ENCODE assay signal across 21 mouse cellular contexts in the genomic region with DNA sequence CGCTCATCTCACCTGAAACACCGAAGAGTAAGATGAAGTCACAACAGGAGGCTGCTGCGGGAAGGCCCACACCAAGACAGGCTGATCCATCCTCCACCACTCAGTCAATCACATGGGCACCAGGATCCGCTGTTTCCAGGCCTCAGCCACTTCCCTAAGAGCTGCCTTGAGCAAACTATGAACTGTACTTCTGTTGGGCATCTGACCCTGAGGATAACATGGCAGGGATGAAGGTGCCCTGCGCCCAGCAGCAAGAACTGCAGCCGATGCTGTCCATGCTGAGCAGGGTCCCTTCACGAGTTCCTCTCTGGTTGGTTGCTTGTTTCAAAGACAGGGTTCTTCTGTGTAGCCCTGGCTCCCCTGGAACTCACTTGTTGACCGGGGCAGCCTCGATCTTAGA. TPM values are rescaled to one million over a fixed set of nuclear protein-coding genes. Genes with fewer than 3 reads are reported as not detected.
A peak's percentile ranks its signal among the peaks of the same experiment; 100 is the strongest.
DNase-seq lines count a peak whose midpoint lies in the region; ATAC-seq lines count a peak whose summit lies in the region.
"Had no signal": no experiment of that assay in that cellular context is flagged by ENCODE, and none has a peak within 500 bp of the region (broad histone marks: within the 10 kb centered on the region; RNA-seq: fewer than 3 reads in every experiment).

No protein-coding gene starts in this region.

- WGBS in heart, embryonic 10.5 days: 94% methylated on average over 9 of the region's 9 CpGs

- peaks cover 17% of the 10 kb centered on the region for H3K36me3 ChIP-seq in heart, embryonic 10.5 days

- H3K27ac ChIP-seq in heart, embryonic 10.5 days: no peak overlapping the region

- intact Hi-C loops in heart, postnatal 25 days (cut with DNase I): no loop called here

- 0 out of 2 replicates have a peak, but pooled peaks have one; percentile 13 for ATAC-seq in monocyte, adult 5-6 weeks (replicated peaks; ENCODE audit: insufficient number of reproducible peaks, low FRiP score, low TSS enrichment, poor library complexity, severe bottlenecking)
- ATAC-seq: activated CD4-positive, CD25-positive, alpha-beta regulatory T cell, adult 4 months; CD4-positive, CD25-positive, alpha-beta regulatory T cell, adult 4 months; Patski had no signal

- H3K4me1 ChIP-seq in heart, embryonic 10.5 days: no peaks in the 10 kb centered on the region

- peak; percentile 64 for DNase-seq in heart, adult 11 months
- DNase-seq in heart, postnatal 25 days (ENCODE audit: low spot score): no peak
- DNase-seq in heart, embryonic 10.5 days (ENCODE audit: low spot score): peak; percentile 68
- DNase-seq in heart, adult 18-20 months: no peak
- DNase-seq in thymus, postnatal 4 days: no peak
- DNase-seq: adrenal gland, adult 2 months; adrenal gland, adult 8-10 months; adrenal gland, postnatal 10 days; adrenal gland, postnatal 14 days; adrenal gland, postnatal 25 days; adrenal gland, postnatal 36 days; B cell, adult 2 months; cerebellum, adult 11 months; cerebellum, adult 11-12 months; cerebellum, adult 18-20 months had no signal

- H3K4me3 ChIP-seq in heart, embryonic 10.5 days: no peak overlapping the region

- H3K9me3 ChIP-seq in heart, embryonic 10.5 days: no peaks in the 10 kb centered on the region
- H3K9me3 ChIP-seq: G1E had no signal

- H3K27me3 ChIP-seq in heart, embryonic 10.5 days (ENCODE audit: insufficient read depth, poor library complexity, severe bottlenecking): no peaks in the 10 kb centered on the region
- H3K27me3 ChIP-seq: CH12.LX, Patski had no signal

RNA-seq across cellular contexts. Expression of gene Klhl2, which starts 38.0 kb away (rescaled TPM):
- 10 to 100 TPM; 11.4 to 13.1 TPM for total RNA-seq in heart, postnatal 25 days (2021)
- polyA plus RNA-seq in heart, embryonic 10.5 days (2016; fragmentation: Nextera tagmentation; extraction: Ambion mirVana): 10.0 and 11.9 TPM in 2 replicates
- total RNA-seq in heart, adult 18-20 months (2021): 10 to 100 TPM; 18.2 to 24.2 TPM
- 29.4 to 59.8 TPM (median 43.6 TPM) in 3 replicates for total RNA-seq in monocyte, adult 5-6 weeks (2017)

Comparison
In these comparisons a context has a peak if more than half of its experiments do, and no peak if none do; other contexts are left out.
1. DNase-seq: peak in heart, adult 11 months (single experiment) and heart, embryonic 10.5 days (single experiment); none in heart, postnatal 25 days (single experiment), heart, adult 18-20 months (0 of 2) and thymus, postnatal 4 days (single experiment).